Mouse (Mus musculus): Measurements from ENCODE around the gene Astn1.

DNA sequence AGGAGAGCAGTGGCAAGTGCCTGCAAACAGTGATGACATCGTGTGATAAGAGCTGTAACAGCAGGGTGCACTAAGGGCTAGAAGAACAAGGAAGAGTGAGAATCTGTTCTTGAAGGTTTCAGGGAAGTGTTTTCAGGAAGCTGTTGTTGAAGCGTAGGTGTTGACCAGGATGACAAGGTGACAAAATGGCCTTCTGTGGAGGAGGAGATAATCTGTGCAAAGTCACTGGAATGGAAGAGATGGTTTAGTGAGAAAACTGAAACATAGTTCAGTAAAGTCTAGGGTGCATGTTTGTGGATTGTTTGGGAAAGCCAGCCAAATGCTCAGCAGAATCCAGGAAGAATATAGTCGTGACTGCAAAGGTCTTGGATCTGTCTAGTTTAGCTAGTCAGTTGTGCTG lies 145.5 kb downstream of the Astn1 start:
- TF ChIP-seq CTCF (IDR thresholded peaks at IDR 0.05; ENCODE audit: borderline replicate concordance, insufficient read depth, low read length) (no peak), POLR2A (IDR thresholded peaks at IDR 0.05; ENCODE audit: low read depth, low read length) (no peak)
